Mouse (Mus musculus) spleen, adult 18-20 months (tissue): ENCODE results near the gene Heyl.

ENCODE experiments used
- DNase-seq, 2 experiments: peaks; one replicate each; pipeline ENCODE4 v3.0.0; 2022; ENCODE audit warnings: mixed read lengths in 2 of 2

Gene Heyl

DNA sequence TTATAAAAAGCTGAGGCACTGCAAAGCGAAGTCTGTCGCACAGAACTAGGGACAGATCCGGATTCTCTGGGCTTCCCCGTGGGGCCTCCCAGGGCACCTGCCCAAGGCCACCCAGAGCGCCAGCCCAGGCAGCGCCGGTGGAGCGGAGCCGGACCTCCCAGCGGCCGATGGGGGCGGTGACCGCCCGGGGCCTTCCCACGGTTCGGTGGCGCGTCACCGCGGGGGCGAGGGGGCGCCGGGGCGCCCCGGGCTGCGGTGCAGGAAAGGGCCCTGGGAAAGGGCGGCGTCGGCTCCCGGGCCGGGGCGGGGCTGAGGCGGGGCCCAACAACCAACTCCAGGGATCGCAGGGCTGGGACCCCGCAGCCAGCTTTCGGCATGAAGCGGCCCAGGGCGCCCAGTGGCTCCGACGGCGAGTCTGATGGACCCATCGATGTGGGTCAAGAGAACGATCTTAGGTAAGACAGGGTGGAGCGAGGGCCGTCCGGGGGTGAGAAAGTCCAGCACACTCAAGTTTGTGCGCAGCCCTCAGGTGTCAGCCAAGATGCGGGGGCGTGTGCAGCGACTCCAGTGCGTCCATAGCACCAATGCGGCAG is at the start of gene Heyl:
Heyl (plus strand) TSS at position 65 of the 593 bp plus-strand sequence.
- peak; percentile 33 to 43 for DNase-seq

DNA sequence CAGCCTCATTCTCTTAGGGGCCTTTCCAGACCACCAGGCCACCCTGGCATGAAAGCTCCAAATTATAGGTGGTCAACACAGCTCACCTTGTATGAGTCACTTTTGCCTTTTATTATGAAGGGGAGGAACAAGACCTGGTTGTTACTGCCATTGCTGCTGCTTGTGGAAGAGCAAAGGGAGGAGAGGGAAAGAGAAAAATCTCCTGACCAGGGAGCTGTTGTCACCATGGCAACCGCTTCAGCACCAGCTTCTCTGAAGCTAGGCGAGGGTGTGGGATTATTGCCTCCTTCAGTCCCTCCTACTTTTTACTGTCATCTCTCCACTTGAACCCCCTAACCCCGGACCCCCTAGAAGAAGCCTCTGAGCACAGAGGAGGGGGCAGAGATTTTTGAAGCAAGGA is 48.5 kb upstream of the Heyl start:
- DNase-seq = no peak

DNA sequence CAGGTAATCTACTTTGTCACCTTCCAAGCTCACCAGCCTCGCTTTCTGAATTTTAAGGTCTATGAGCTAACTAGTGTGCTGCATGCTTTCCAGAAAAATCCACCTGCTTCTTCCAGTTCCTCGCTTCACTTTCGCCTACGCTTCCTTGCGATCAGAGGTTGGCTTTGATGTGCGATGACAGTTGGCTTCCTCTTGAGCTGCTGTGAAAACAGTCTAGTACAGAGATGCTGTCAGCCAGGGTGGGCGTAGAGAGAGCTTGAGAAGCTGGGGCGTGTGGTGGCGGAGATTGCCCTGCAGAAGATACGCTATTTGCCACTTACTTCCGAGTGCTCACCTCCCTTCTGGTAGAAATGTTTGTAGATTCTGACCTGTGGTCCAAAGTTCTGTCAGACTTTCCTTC is 41.0 kb upstream of the Heyl start:
- DNase-seq = no peak

DNA sequence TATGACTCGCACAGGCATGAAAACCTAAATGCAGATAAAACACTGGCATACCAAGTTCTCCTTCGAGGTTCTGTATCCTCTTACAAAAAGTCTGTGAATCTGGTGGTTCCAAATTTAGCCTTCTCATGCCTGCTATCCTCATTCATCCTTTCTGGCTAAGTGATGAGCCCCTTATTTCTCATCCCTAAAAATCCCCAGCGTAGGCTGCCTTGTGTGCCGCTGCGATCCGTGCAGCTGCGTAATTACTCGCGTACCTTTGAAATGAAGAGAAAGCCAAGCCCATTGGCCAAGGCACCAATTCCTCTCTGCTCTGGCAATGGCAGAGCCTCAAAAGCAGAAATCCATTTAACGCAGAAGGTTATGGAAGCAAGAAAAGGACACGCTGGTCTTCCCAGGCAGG is 39.6 kb upstream of the Heyl start:
- DNase-seq = no peak

DNA sequence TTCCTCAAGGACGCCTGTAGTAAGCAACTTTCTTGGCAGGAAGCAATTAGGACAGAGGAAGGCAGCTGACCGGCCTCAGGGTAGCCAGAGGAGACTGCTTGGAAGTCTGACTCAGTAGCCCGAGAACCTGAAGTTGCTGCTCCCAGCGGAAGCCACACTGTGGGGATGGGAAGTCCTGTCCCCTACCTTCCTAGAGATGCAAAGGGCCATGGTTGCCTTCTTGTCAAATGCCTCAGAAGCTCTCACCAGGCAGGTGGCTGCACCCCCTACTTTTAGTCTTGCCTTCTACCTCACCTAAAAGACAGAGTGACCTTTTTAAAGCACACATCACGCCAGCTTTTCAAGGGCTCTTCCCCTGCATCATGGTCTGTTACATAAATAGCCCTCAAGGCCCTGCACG is 36.7 kb upstream of the Heyl start:
- DNase-seq = no peak

DNA sequence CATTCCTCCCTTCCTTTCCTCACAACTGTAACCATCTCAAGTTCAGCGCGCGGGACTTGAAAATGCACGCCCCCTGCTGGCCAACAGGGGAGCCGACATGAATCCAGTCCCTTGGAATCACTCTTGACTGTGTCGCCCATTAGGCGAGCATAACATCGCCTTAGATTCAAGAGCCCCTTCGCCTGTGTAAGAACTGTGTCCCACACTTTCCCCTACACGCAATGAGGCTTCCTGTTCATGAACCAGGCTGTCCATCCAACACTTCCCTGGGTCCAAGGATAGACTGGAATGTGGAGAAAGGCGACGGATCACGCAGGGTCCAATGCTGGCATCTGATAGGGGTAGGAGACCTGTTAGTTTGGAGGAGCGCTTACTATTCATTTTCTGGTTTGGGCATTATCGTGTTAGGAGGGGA is 32.6 kb upstream of the Heyl start:
- DNase-seq = peak in 1 of 2 experiments; percentile 46

- DNase-seq = no peak
Measured at GRCm38 (mm10) chr4:123201186-123202093, 31.9 kb upstream of the Heyl start, which contains the start of gene Nt5c1a. Gene Nt5c1a, plus strand, starts transcription at chr4:123201504.

DNA sequence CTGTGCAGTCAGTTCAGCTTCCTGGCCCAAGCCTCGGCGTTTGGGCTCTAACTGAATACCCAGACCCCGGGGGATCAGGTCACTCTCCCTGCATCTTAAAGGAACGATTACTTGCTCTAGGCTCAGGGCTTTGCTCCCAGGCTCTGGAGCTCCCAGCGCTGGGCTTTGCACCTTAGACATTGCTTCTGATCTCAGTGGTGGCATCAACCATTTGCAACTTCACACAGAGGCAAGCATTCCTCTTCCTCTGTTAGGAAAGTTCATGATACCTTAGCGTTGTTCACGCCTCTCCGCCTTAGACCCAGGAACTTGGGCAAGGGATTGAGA is 31.3 kb upstream of the Heyl start:
- DNase-seq = no peak

- DNase-seq = no peak
Measured at GRCm38 (mm10) chr4:123207337-123207736, 26.0 kb upstream of the Heyl start.

- DNase-seq = no peak
Measured at GRCm38 (mm10) chr4:123210996-123211395, 22.4 kb upstream of the Heyl start.

DNA sequence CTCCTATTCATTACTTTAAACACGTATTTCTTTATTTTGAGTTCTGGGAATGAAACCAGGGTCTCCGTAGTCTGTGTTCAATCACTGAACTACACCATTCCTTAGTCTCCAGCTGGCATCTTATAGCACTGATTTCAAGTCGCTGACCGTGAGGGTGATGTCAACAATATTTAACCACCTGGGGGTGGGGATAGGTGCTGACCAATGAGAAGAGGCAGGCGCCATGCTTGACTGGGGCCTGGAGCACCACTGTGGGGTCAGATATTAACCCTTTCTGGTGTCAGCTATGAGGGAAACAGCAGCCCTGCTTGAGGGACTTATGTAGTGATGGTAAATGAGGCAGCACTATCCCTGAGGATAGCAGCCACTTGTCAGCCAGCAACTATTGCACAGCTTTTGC is 21.9 kb upstream of the Heyl start:
- DNase-seq = no peak

- no peak for DNase-seq
Measured at GRCm38 (mm10) chr4:123212330-123212729, 21.0 kb upstream of the Heyl start.

- no peak for DNase-seq
Measured at GRCm38 (mm10) chr4:123213975-123214374, 19.4 kb upstream of the Heyl start.

GRCm38 (mm10) chr4:123215367-123215766 is 18.0 kb upstream of the Heyl start:
- no peak for DNase-seq

GRCm38 (mm10) chr4:123216782-123217181 is 16.6 kb upstream of the Heyl start:
- DNase-seq = peak in 1 of 2 experiments; percentile 50

GRCm38 (mm10) chr4:123219720-123220357 is 13.5 kb upstream of the Heyl start:
- peak; percentile 35 to 70 for DNase-seq

DNA sequence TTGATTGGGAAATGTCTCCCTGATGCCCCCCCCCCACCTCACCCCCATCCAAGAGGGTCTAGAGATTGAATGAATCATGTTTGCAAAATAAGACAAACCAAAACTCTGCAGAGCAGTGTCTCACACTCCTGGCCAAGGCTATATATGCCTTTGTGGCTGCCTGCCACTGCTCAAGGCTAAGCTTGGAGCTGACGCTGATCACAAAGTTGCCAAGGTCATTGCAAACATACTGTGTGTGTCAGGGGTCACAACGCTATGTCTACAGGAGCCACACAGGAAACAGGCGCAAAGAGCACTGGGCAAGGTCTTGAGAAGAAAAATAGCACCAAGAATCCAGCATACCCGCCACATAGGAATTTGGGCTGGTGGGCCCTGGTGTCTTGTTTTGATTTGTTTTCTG is 12.7 kb upstream of the Heyl start:
- DNase-seq = no peak

DNA sequence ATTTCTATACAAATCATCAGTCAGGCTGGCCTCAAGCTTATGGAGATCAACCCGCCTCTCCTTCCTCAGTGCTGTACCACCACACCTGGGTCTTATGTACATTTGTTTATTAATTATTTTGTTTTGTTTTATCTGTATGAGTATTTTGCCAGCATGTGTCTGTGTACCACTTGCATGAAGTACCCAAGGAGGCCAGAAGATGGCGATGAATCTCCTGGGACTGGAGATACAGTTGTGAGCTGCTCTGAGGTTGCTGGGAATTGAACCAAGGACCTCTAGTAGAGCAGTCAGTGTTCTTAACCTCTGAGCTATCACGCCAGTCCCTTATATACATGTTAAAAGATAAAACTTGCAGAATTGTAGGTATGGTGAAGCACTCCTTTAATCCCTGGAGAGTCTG is 10.0 kb upstream of the Heyl start:
- peak in 1 of 2 experiments; percentile 27 for DNase-seq

DNA sequence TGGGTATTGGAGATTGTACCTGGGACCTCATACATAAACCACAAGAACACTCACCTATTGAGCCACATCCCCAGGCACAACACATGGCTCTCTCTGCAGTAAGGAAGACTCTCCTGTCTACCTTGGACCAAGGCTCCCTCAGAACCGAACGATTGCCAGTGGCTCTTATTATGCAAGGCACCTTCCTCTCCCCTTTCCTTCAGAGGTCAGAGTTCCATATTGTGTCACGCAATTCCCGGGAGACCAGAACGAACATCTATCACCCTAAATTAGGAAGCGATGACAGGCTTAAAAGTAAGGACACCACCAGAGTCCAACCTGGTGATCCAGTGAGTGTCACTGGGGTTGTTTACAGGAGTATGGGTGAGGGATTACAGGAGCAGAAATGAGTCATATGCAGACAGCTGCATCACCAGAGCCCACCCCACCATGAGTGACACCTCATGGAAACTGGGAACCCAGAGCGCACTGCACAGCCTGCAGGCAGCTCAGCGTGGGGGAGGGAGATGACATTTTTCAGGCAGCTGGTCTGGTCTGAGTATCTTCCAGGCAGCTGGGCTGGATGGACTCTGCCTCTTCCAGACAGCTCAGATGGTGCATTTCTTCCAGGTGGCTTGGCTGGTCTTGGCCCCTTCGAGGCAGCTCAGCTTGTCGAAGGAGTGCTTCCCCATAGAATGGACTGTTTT is 7.5 kb upstream of the Heyl start:
- DNase-seq = no peak

DNA sequence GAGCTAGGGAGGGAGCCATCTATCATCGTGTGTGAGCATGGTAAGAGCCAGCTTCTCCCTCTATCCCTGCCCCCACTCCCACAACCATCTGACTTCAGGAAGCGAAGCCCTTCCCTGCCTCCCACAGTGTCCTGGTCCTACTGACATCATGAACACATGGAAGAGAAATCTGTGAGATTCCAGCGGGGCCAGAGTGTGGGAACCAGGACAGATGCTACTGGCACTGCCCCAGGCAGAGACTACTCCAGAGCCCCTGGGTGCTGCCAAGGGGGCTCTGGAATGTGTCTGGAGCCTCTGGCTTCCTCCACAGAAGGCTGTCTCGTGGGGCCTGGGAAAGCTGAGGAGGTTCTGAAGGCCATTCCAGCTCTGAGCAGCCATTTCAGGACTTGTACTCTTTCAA is 5.6 kb upstream of the Heyl start:
- DNase-seq = no peak

DNA sequence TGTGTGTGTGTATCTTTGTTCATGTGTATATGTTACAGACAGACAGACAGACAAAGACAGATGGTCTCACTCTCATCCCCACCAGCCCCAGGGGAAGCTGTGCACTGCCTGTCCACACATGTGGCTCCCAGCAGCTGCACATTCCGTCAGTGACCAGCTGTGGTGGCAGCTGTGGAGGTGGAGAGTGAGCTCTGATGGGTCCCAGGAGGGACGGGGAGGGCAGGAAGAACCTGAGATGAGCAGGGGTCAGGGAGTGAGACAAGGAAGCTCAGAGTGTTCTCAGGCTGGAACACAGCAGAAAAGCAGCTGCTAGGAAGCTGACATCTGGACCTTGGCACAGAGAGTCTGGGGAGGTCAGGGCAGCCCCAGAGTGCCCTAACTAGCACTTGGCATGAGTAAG is 5.1 kb upstream of the Heyl start:
- DNase-seq = no peak

GRCm38 (mm10) chr4:123229166-123229565 is 4.2 kb upstream of the Heyl start:
- DNase-seq = no peak

DNA sequence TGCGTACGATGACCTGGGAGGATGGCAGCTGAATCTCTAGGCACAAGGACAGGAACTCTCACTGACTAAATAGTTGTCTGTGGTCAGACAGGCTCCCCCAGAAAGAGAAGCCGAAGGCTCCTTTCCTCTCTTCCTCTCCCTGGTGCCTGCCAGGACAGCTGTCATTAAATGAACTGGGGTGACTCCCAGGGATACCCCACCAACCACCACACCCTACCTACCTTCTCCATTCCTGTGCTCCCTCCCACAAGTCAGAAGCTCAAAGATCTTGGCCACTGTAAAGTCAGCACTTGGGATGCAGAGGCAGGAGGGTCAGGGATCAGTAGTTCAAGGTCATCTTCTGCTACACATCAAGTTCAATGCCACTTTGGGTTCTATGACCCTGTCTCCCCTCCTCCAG is 515 bp upstream of the Heyl start:
- DNase-seq = no peak
